Mouse (Mus musculus) R1 (cell line): ENCODE data around the gene Gm9639.
"Not testable (repeated sequence)": the region's sequence is repeated elsewhere in the genome, so short reads cannot be mapped to it uniquely, and the experiment has no call there.

ENCODE experiments used
- DNase-seq: peaks from one replicate; pipeline ENCODE4 v3.0.0-alpha.2; 2018; ENCODE audit warnings: low read depth, low spot score

Gene Gm9639

DNA sequence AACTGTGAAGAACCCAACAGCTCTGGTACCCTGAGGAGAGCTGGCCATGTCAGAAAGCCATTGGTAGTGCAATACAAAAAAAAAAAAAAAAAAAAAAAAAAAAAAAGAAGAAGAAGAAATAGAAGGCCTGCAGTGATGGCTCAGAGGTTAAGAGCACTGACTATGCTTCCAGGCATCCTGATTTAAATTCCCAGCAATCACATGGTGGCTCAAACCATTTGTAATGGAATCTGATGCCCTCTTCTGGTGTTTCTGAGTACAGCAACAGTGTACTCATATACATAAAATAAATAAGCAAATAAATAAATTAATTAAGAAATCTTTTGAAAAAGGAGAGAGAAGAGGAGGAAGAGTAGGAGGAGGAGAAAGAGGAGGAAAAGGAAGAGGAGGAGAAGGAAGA, 41.4 kb downstream of the Gm9639 start:
- DNase-seq, result peak; percentile 48

- DNase-seq, result not testable (repeated sequence)
Measured at GRCm38 (mm10) chr10:77752312-77752711, 42.6 kb downstream of the Gm9639 start.

GRCm38 (mm10) chr10:77751254-77751653, 43.6 kb downstream of the Gm9639 start, which contains the start of gene Gm9736:
TSS of gene Gm9736 (minus strand) at chr10:77751354.
- DNase-seq, result not testable (repeated sequence)

- DNase-seq, result not testable (repeated sequence)
Measured at GRCm38 (mm10) chr10:77750686-77751085, 44.2 kb downstream of the Gm9639 start.
